Mouse (Mus musculus) MEL (cell line): ENCODE results near the gene Tnfrsf12a.

Source experiments
- GABPA ChIP-seq: IDR thresholded peaks from 2 replicates; pipeline ENCODE4 v1.6.1; 2012; ENCODE audit warnings: low read depth, mild to moderate bottlenecking, inconsistent platforms, low read length, improper control_type of control experiment, moderate library complexity
- POLR2A ChIP-seq, 2 experiments: IDR thresholded peaks; 2 replicates each; pipeline ENCODE4 v1.6.1; 2011 to 2012; ENCODE audit warnings: low read length in 2 of 2, mild to moderate bottlenecking in 2 of 2, control low read depth in 1 of 2, improper control_type of control experiment in 1 of 2, low read depth in 1 of 2, moderate library complexity in 1 of 2; ENCODE audit not compliant: control insufficient read depth in 1 of 2, insufficient read depth in 1 of 2, poor library complexity in 1 of 2

DNA sequence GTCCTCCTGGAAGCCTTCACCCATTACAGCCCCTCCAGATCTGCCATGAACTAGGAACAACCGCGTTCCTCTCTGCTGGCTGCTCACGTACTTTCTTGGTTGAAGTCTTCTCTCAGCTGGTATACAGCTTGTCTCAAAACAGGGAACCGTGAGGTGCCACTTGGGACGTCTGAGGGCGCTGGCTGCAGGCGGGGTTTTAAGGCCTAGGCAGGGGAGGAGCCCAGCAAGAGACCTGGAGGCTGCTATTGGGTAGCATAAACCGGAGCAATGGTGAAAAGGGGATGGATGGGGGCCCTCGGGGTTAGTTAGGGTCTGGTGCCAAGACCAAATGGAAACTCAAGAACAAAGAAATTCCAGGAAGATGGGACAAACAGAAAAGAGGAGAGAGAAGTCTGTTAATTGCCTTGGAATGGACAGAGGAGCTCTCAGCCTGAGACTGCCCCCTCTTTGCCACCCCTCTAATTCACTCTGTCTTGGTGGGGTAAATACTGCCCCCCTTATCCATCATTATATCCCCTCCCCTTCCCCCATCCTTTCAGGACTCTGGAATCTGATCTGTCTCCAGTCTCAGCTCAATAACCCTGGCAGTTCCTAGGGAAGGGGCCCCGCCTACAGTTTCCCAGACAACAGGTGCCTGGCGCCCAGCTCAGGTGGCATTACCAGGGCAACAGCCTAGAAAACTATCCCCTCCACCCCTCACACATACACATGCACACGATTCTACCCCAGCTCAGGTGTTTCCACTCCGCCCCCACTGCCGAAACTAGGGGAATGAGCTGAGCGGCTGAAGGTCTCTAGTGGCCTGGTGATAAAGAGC is 6.8 kb upstream of the Tnfrsf12a start, which contains the start of gene Cldn9:
- TF ChIP-seq POLR2A (IDR thresholded peaks at IDR 0.05; ENCODE audit: control insufficient read depth in 1 of 2, insufficient read depth in 1 of 2, low read depth in 1 of 2, low read length in 2 of 2, poor library complexity in 1 of 2) (no peak), GABPA (no peak)
